Mouse (Mus musculus) MEL (cell line): ENCODE measurements around the gene Mmp1b.

Experiments
- CHD1 ChIP-seq: IDR thresholded peaks from 2 replicates; pipeline ENCODE4 v1.6.1; 2012; ENCODE audit warnings: low read depth, mild to moderate bottlenecking, inconsistent platforms, low read length, improper control_type of control experiment
- CTCF ChIP-seq, 3 experiments: IDR thresholded peaks in 2 of 3; conservative IDR thresholded peaks in 1 of 3; 2 replicates each; pipeline ENCODE4 v1.5.1; 2011 to 2012; ENCODE audit warnings: low read length in 3 of 3, low read depth in 2 of 3, mild to moderate bottlenecking in 2 of 3, improper control_type of control experiment in 1 of 3, inconsistent platforms in 1 of 3, mixed read lengths in 1 of 3, moderate library complexity in 1 of 3; ENCODE audit not compliant: control insufficient read depth in 1 of 3, insufficient read depth in 1 of 3, poor library complexity in 1 of 3, severe bottlenecking in 1 of 3
- EP300 ChIP-seq, 2 experiments: IDR thresholded peaks; 2 replicates each; pipeline ENCODE4 v1.6.1; 2011; ENCODE audit warnings: improper control_type of control experiment in 2 of 2, low read length in 2 of 2, low read depth in 1 of 2, mild to moderate bottlenecking in 1 of 2
- POLR2A ChIP-seq, 2 experiments: IDR thresholded peaks; 2 replicates each; pipeline ENCODE4 v1.6.1; 2011 to 2012; ENCODE audit warnings: low read length in 2 of 2, mild to moderate bottlenecking in 2 of 2, control low read depth in 1 of 2, improper control_type of control experiment in 1 of 2, low read depth in 1 of 2, moderate library complexity in 1 of 2; ENCODE audit not compliant: control insufficient read depth in 1 of 2, insufficient read depth in 1 of 2, poor library complexity in 1 of 2
- POLR2AphosphoS2 ChIP-seq: IDR thresholded peaks from 2 replicates; pipeline ENCODE4 v1.6.1; 2011; ENCODE audit warnings: low read length, improper control_type of control experiment

DNA sequence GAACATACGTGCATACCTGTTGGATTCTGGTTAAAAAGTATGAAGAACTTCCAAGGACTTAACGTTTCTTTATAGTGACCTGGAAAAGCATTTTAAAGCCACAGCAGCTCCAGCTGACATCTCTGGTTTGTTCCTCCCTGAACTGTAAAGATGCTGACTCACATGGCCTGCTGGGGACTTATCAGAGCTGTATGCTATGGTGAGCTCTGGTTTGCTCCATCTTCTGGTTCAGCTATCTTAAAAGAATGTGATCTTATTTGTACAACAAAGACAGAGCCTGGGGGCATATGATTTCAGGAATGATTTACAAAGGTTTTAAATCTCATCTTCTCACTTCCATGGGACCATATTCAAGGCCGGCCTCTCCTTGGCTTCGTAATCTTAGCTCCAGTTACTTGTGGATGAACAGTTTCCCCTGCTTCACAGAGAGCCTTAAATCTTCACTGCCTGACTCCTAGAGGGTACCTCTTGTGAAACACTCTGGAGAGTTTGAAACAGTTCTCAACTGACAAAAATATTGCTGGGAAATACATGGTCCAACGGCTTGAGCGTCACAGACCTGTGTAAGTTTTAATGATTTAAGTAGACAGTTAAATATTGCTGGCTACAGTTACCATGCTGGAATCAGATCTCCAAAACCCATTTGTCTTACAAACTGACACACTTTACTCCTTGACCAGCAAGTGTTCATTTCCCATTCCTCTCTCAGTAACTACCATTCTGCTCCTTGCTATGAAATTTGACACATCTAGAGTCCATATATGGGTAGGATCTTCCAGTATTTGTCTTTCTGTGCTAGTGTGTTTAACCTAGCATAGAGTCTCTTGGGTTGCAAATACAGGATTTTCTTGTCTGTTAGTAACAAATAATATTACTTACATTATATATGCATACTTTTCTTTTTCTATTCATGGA is 51.8 kb downstream of the Mmp1b start:
- TF ChIP-seq EP300 (IDR thresholded peaks at IDR 0.05; ENCODE audit: low read depth in 1 of 2, low read length in 2 of 2) (no peak), POLR2AphosphoS2 (no peak), POLR2A (IDR thresholded peaks at IDR 0.05; ENCODE audit: control insufficient read depth in 1 of 2, insufficient read depth in 1 of 2, low read depth in 1 of 2, low read length in 2 of 2, poor library complexity in 1 of 2) (no peak), CTCF (IDR thresholded peaks at IDR 0.05 in 2 of 3, conservative IDR thresholded peaks at IDR 0.05 in 1 of 3; ENCODE audit: control insufficient read depth in 1 of 3, insufficient read depth in 1 of 3, low read depth in 2 of 3, low read length in 3 of 3, poor library complexity in 1 of 3, severe bottlenecking in 1 of 3) (no peak), CHD1 (no peak)
